24 mouse cellular contexts compared by ENCODE assay signal in the genomic region with DNA sequence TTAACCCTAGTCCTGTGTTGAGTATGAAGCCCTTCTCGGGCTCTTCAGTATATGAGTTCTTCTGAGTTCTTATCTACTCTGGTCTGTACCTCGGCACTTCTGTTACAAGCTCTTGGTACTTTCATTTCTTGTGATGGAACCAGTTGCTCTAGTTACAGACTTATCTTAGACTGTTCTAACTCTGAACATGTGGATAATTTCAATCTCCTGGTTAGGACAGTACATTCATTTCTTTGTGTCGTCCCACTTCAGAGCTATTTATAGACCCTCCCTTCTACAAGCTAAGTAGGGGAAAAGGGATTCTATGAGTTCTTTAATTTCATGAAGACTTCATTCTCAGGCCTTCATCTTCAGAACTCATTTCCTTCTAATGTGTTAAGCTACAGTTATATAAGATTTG. TPM values are rescaled to one million over a fixed set of nuclear protein-coding genes. Genes with fewer than 3 reads are reported as not detected.
DNase-seq lines count a peak whose midpoint lies in the region; ATAC-seq and TF ChIP-seq lines count a peak whose summit lies in the region.
"Had no signal": no experiment of that assay in that cellular context is flagged by ENCODE, and none has a peak within 500 bp of the region (broad histone marks: within the 10 kb centered on the region; RNA-seq: fewer than 3 reads in every experiment).

No protein-coding gene starts in this region.

- 50% methylated on average over 3 of the region's 3 CpGs for WGBS in heart, embryonic 11.5 days (ENCODE audit: insufficient replicate concordance)
- WGBS in heart, embryonic 10.5 days: 52% methylated on average over 3 of the region's 3 CpGs
- WGBS in heart, embryonic 14.5 days: 17% methylated on average over 3 of the region's 3 CpGs
- 33% methylated on average over 3 of the region's 3 CpGs for WGBS in heart, postnatal 0 days

- no peak overlapping the region for H3K4me2 ChIP-seq in heart, embryonic 11.5 days
- no peak overlapping the region for H3K4me2 ChIP-seq in heart, embryonic 14.5 days (ENCODE audit: low read length)
- H3K4me2 ChIP-seq in heart, postnatal 0 days (ENCODE audit: low read depth, low read length): no peak overlapping the region
- H3K4me2 ChIP-seq: hindbrain, embryonic 12.5 days; hindbrain, embryonic 15.5 days; kidney, embryonic 15.5 days had no signal

- H3K4me3 ChIP-seq in heart, embryonic 11.5 days (ENCODE audit: low read depth, low read length): no peak overlapping the region
- H3K4me3 ChIP-seq in heart, embryonic 10.5 days: no peak overlapping the region
- no peak overlapping the region for H3K4me3 ChIP-seq in heart, embryonic 14.5 days (ENCODE audit: control insufficient read depth in 1 of 2, insufficient read depth in 1 of 2, low read depth in 1 of 2, low read length in 2 of 2)
- H3K4me3 ChIP-seq in heart, postnatal 0 days (ENCODE audit: low read depth, low read length): no peak overlapping the region
- H3K4me3 ChIP-seq: forebrain, embryonic 10.5 days; hindbrain, embryonic 12.5 days; hindbrain, embryonic 15.5 days; kidney, embryonic 15.5 days had no signal

- no peak overlapping the region for H3K9ac ChIP-seq in heart, embryonic 11.5 days (ENCODE audit: low read depth, low read length)
- H3K9ac ChIP-seq in heart, embryonic 14.5 days (ENCODE audit: low read length): no peak overlapping the region
- H3K9ac ChIP-seq in heart, postnatal 0 days (replicated peaks; ENCODE audit: low read depth, low read length): no peak overlapping the region
- H3K9ac ChIP-seq: forebrain, postnatal 0 days; hindbrain, embryonic 12.5 days; hindbrain, embryonic 15.5 days; kidney, embryonic 15.5 days had no signal

- H3K9me3 ChIP-seq in heart, embryonic 11.5 days (replicated peaks; ENCODE audit: control insufficient read depth, low read length): no peaks in the 10 kb centered on the region
- H3K9me3 ChIP-seq in heart, embryonic 10.5 days: no peaks in the 10 kb centered on the region
- H3K9me3 ChIP-seq in heart, embryonic 14.5 days (ENCODE audit: control insufficient read depth, low read length): no peaks in the 10 kb centered on the region
- H3K9me3 ChIP-seq in heart, postnatal 0 days (replicated peaks; ENCODE audit: control insufficient read depth, low read length): no peaks in the 10 kb centered on the region
- H3K9me3 ChIP-seq: forebrain, embryonic 10.5 days; hindbrain, embryonic 12.5 days; hindbrain, embryonic 15.5 days; kidney, embryonic 15.5 days had no signal

- 0 out of 2 replicates have a peak, but pooled peaks cover 3% of the 10 kb centered on the region for H3K4me1 ChIP-seq in heart, embryonic 11.5 days (ENCODE audit: control insufficient read depth, insufficient read depth, low read length)
- H3K4me1 ChIP-seq in heart, embryonic 10.5 days: no peaks in the 10 kb centered on the region
- H3K4me1 ChIP-seq in heart, embryonic 14.5 days (ENCODE audit: control insufficient read depth in 2 of 2, insufficient read depth in 2 of 2, low read length in 2 of 2): 0 out of 4 replicates have a peak, but pooled peaks cover 0 to 3% of the 10 kb centered on the region in 2 experiments
- 0 out of 2 replicates have a peak, but pooled peaks cover 4% of the 10 kb centered on the region for H3K4me1 ChIP-seq in heart, postnatal 0 days (ENCODE audit: control insufficient read depth, insufficient read depth)
- H3K4me1 ChIP-seq: forebrain, embryonic 10.5 days; hindbrain, embryonic 12.5 days; hindbrain, embryonic 15.5 days; kidney, embryonic 15.5 days had no signal

- H3K27me3 ChIP-seq in heart, embryonic 11.5 days (ENCODE audit: control insufficient read depth, insufficient read depth, low read length): no peaks in the 10 kb centered on the region
- no peaks in the 10 kb centered on the region for H3K27me3 ChIP-seq in heart, embryonic 10.5 days (ENCODE audit: insufficient read depth, poor library complexity, severe bottlenecking)
- no peaks in the 10 kb centered on the region for H3K27me3 ChIP-seq in heart, embryonic 14.5 days (ENCODE audit: control insufficient read depth, insufficient read depth, low read length)
- no peaks in the 10 kb centered on the region for H3K27me3 ChIP-seq in heart, postnatal 0 days (ENCODE audit: control insufficient read depth, insufficient read depth, low read length)
- H3K27me3 ChIP-seq: hindbrain, embryonic 12.5 days; hindbrain, embryonic 15.5 days; kidney, embryonic 15.5 days; Patski had no signal

- DNase-seq in frontal cortex, postnatal 36 days (ENCODE audit: low spot score in 2 of 2): no peak
- DNase-seq in heart, embryonic 10.5 days (ENCODE audit: low spot score): no peak
- DNase-seq in heart, postnatal 14 days: no peak
- peak; percentile 69 for DNase-seq in heart, postnatal 0 days (ENCODE audit: low spot score)
- no peak for DNase-seq in ovary, postnatal 36 days (ENCODE audit: low spot score)
- DNase-seq: adrenal gland, postnatal 10 days; adrenal gland, postnatal 36 days; cerebellum, adult 18-20 months; cerebellum, adult 9-10 months; cerebellum, postnatal 14 days; forebrain, postnatal 0 days; gastrocnemius, postnatal 10 days; gastrocnemius, postnatal 36 days; kidney, adult 2 months had no signal

- peak overlapping the region; percentile 41; the same call in 1 of the 2 replicates for H3K27ac ChIP-seq in heart, embryonic 11.5 days (ENCODE audit: low read depth, low read length)
- H3K27ac ChIP-seq in heart, embryonic 10.5 days: no peak overlapping the region
- H3K27ac ChIP-seq in heart, embryonic 14.5 days (replicated peaks in 1 of 2; ENCODE audit: control insufficient read depth in 1 of 2, insufficient read depth in 1 of 2, low read depth in 2 of 2, low read length in 2 of 2): peak overlapping the region in 1 of 2 experiments; percentile 33; a peak in 3 of 4 replicates
- peak overlapping the region; percentile 83 for H3K27ac ChIP-seq in heart, postnatal 0 days (ENCODE audit: low read depth)
- H3K27ac ChIP-seq: forebrain, embryonic 10.5 days; hindbrain, embryonic 12.5 days; hindbrain, embryonic 15.5 days; kidney, embryonic 15.5 days had no signal

- intact Hi-C loops in heart, postnatal 14 days (cut with DNase I): no loop called here

- TF ChIP-seq CTCF in heart, postnatal 0 days (IDR thresholded peaks at IDR 0.05; ENCODE audit: low read depth): no peak

- peak; percentile 67; the same call in 1 of the 2 replicates for TF ChIP-seq EP300 in heart, postnatal 0 days (IDR thresholded peaks at IDR 0.05; ENCODE audit: low read depth)

- ATAC-seq in frontal cortex, adult (ENCODE audit: low TSS enrichment): peak; percentile 76
- ATAC-seq in heart, embryonic 11.5 days (replicated peaks; ENCODE audit: insufficient number of reproducible peaks, low FRiP score, low TSS enrichment): no peak
- peak; percentile 13; the same call in 1 of the 2 replicates for ATAC-seq in heart, embryonic 14.5 days (ENCODE audit: insufficient number of reproducible peaks, insufficient read depth, low FRiP score, low read depth)
- peak; percentile 80 for ATAC-seq in heart, postnatal 0 days (ENCODE audit: insufficient read depth, low read depth)
- ATAC-seq: forebrain, embryonic 14.5 days; forebrain, postnatal 0 days; intestine, postnatal 0 days; Patski had no signal

- H3K36me3 ChIP-seq in heart, embryonic 11.5 days (ENCODE audit: control insufficient read depth, insufficient read depth, low read length): no peaks in the 10 kb centered on the region
- no peaks in the 10 kb centered on the region for H3K36me3 ChIP-seq in heart, embryonic 10.5 days
- 0 out of 2 replicates have a peak, but pooled peaks cover 12% of the 10 kb centered on the region for H3K36me3 ChIP-seq in heart, embryonic 14.5 days (ENCODE audit: control insufficient read depth, insufficient read depth, low read length)
- no peaks in the 10 kb centered on the region for H3K36me3 ChIP-seq in heart, postnatal 0 days (replicated peaks; ENCODE audit: control insufficient read depth, insufficient read depth, low read length)
- H3K36me3 ChIP-seq: hindbrain, embryonic 12.5 days; hindbrain, embryonic 15.5 days had no signal

RNA-seq across cellular contexts. Expression of gene Ppip5k2, which starts 17.5 kb away (rescaled TPM):
- 33.2 and 37.4 TPM in 2 replicates for polyA plus RNA-seq in heart, embryonic 11.5 days (2014; fragmentation: Nextera tagmentation; extraction: Ambion mirVana)
- polyA plus RNA-seq in heart, embryonic 10.5 days (2016; fragmentation: Nextera tagmentation; extraction: Ambion mirVana): 29.3 and 37.2 TPM in 2 replicates
- 61.7 and 72.4 TPM in 2 replicates for polyA plus RNA-seq in heart, embryonic 14.5 days (2014; fragmentation: Nextera tagmentation; extraction: Ambion mirVana)
- total RNA-seq in heart, postnatal 14 days (2021): 100 to 1,000 TPM in 1 of 2 experiments, 10 to 100 TPM in 1; 90.2 to 117 TPM
- 68.0 and 75.2 TPM in 2 replicates for total RNA-seq in heart, postnatal 0 days (2014; rRNA removed; ENCODE audit: low replicate concordance)
- 42.4 and 44.8 TPM in 2 replicates for polyA plus RNA-seq in heart, postnatal 0 days (2015; fragmentation: Nextera tagmentation; extraction: Ambion mirVana)

RNA-seq across cellular contexts. Expression of gene Gin1, which starts 17.7 kb away (rescaled TPM):
- 12.5 and 16.7 TPM in 2 replicates for polyA plus RNA-seq in heart, embryonic 11.5 days (2014; fragmentation: Nextera tagmentation; extraction: Ambion mirVana)
- polyA plus RNA-seq in heart, embryonic 10.5 days (2016; fragmentation: Nextera tagmentation; extraction: Ambion mirVana): 15.6 and 15.8 TPM in 2 replicates
- polyA plus RNA-seq in heart, embryonic 14.5 days (2014; fragmentation: Nextera tagmentation; extraction: Ambion mirVana): 17.0 TPM in 2 replicates
- total RNA-seq in heart, postnatal 14 days (2021): 10 to 100 TPM in 1 of 2 experiments, 1 to 10 TPM in 1; 8.8 to 10.3 TPM
- 0.80 and 1.6 TPM in 2 replicates for total RNA-seq in heart, postnatal 0 days (2014; rRNA removed; ENCODE audit: low replicate concordance)
- polyA plus RNA-seq in heart, postnatal 0 days (2015; fragmentation: Nextera tagmentation; extraction: Ambion mirVana): 21.3 and 22.7 TPM in 2 replicates
